Mouse (Mus musculus) left cerebral cortex, adult 18-20 months (tissue): ENCODE measurements around the gene Ergic2. TPM values are rescaled to one million over a fixed set of nuclear protein-coding genes. Genes with fewer than 3 reads are reported as not detected.
"Not testable (repeated sequence)": the region's sequence is repeated elsewhere in the genome, so short reads cannot be mapped to it uniquely, and the experiment has no call there.

Experiments used
- DNase-seq, 2 experiments: peaks; one replicate each; pipeline ENCODE4 v3.0.0; 2021 to 2022; ENCODE audit warnings: low spot score in 2 of 2, mixed read lengths in 1 of 2
- total RNA-seq, 2 experiments: library from RNA; stranded (reverse); gene quantifications; 2 replicates each; pipeline ENCODE4 v1.2.3; 2021

Ergic2 gene
- total RNA-seq, 2 experiments from 2014 or later = 67.0 to 74.0 TPM

DNA sequence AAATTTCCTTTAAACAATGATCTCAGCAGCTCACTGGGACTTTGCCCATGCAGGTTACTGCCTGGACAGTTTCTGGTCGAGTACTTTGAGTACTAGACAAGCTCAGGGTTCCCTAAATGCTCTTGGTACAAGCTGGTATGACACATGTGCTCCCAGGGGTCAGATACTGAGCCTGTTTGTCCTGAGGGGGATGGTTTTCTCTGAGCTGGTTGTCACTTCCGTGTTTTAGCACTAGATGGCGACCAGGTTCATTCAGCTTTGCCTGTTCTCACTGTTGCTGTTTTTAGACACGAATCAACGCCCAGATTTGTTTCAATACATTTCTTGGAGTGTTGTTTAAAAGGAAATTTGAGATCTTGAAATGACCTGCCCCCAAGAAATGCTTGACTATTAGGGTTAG lies 2.6 kb upstream of the Ergic2 start:
- DNase-seq = peak; percentile 45 to 47

DNA sequence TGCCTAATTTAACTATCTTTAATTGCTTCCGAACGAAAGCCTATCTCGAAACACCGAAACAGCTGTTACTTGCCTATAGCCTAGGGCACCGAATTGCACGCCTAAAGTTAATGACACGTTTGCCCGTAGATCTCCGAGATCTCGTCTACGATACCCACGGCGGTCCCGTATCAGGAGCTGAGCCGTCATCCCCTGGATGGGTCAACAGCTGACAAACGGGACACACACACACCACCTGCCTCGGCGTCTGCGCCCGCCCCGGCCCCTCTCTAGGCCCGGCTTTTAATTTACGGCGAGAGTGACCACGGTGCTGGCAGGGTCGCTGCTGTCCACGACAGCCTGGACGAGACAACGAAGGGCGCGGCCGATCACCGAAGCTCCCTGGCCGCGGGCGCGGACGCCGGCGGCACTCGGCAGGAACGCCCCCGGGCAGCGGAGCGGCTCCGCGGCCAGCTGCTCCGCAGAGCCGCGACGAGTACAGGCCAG lies 740 bp downstream of the Ergic2 start:
- no peak for DNase-seq

DNA sequence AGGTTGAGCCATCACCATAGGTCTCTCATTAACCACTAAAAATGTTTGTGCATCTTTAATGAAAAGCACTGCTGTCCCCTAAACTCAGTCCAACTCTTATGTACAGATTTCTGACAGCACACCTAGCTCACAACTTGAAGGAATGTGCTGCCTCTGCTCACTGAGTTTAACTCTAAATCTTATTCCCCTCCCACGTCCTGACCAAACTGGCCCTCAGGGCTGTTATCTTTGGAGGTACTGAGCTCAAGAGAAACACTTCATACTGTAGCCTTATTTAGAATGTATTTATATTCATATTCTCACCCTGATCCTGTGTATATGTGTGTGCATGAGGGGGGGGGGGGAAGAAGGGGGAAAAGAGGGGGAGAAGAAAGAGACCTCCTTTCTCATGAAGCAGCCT lies 4.7 kb downstream of the Ergic2 start:
- DNase-seq = no peak

DNA sequence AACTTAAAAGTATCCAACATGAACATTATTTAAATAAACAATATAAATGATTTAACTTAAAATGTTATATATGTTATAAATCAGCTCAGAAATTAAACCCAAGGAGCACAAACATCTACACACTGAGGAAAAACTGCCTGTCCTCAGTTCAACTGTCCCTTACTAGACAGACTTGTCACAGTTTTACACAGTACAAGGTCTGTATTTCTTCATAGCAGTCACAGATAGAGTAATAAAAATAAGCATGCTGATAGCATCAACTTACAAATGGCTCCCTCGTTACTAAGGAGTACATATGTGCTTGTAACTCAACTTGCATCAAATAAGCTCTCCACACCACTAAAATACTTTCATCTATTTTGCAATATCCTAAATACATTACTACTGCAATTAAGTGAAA lies 7.0 kb downstream of the Ergic2 start:
- no peak for DNase-seq

DNA sequence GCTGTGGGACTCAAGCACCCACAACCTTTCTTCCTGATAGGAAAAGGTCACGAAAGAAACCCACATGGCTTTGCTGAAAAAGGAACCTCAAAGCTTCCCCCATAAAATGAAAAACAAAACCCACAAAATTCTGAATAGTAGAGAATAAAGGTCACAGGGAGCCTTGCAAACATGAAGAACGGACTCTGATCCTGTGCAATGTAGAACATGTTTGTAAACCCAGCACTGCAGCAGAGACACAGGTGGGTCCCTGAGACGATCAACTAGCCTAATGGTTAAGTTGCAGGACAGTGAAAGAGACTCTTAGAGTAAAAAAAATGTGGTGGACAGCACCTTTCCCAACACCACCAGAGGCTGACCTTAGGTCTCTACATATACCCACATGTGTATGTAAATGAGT lies 12.4 kb downstream of the Ergic2 start:
- DNase-seq = no peak

DNA sequence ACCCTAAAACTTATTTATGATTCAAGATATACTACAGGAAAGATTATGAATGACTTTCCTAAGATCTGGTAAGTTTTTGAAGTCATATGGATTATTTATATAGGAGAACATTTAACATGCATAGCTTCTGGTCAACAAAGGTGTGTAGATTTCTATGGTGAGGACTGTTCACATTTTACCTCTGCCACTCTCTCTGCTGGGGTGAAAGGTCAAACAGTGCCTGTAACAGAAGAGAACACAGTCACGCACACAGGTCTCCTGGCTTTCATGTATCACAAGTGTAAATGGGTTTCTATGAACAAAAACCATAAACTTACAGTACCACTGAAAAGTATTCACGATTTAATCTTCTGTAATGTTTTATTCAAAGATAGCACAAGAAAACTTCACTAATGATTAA lies 13.0 kb downstream of the Ergic2 start:
- DNase-seq = no peak

DNA sequence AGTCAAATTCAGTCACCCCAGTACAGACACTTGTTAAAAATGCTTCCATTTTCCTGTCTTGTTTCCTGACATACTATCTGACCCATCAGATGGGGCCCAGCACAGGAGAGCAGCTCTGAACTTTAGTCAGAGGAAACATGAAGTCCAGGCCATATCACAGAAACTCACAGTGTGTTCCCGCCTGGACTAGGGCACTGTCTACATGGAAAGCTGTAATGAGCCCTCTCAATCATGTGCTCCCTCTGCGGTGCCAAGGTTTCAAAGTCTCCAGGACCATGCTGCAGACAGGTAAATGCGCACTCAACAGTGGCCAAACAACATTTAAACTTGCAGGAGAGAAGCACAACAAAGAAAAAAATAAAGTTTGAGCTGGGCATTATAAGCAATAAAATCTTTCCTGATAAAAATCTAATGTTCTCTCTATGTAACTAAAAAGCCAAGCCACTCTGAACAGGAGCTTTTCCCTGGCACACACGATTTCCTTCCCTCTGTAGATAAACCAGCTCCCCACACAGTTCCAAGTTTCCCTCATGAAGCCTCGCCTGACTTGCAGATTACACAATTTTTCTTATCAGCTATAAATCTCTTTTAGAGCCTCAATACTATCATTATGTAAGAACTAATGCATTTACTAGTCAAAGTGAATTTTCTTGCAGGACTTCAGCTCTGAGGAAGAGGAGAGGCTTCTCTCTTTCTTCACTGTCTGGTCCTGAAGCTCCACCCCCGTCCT lies 18.0 kb downstream of the Ergic2 start:
- DNase-seq = no peak

DNA sequence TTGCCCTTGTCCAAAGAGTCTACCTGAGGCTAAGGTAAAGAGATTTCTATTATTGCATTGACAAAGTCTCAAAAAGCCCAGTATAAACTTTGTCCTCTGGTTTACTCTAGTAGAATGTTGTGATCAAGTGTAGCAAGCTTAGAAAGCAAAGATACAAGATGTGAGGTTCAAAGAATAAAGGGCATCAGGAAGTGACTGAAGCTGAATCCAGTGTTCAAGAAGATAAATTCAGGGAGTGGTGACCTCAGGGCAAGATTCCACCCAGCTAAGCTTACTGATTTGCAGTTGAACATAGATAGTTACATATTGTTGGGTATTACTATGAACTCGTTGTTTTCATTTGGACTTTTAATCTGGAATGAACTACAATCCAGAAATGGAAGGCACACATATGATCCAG lies 26.5 kb downstream of the Ergic2 start:
- no peak for DNase-seq

DNA sequence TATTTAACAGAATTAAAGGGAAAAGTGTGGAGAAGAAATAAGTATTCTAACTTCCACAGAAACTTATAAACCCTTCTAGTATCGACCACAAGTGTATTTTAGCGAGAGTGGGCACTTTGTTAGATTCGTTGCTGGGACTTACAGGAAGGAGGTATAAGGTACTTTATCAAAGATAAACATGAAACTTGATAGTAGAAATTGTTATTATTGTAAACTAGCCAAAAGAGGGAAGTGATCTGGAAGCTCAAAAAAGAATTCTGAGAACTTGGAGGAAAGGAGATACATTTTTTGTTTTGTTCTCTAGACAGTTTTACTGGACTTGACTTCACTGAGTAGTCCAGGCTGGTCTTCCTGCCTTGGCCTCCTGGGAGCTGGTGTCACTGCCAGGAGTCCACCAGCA lies 39.3 kb downstream of the Ergic2 start:
- no peak for DNase-seq

DNA sequence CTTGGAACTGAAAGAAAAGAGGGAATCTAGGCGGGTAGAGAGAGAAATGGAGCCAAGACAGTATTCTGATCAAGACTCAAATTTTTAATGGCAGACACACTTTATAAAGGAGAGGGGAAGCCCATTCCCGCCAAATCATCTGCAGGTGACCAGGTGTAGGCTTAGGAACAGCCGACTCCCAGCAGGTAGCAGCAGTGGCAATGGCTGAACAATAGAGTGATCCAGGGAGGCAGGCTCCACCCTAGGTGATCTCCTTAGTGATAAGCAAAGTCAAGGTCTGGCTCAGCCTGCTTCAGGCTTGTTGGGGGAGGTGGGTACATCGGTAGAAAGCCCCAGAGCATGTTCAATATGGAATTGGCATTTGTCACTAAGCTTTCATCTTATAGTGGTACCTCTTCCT lies 59.9 kb downstream of the Ergic2 start:
- not testable (repeated sequence) for DNase-seq

DNA sequence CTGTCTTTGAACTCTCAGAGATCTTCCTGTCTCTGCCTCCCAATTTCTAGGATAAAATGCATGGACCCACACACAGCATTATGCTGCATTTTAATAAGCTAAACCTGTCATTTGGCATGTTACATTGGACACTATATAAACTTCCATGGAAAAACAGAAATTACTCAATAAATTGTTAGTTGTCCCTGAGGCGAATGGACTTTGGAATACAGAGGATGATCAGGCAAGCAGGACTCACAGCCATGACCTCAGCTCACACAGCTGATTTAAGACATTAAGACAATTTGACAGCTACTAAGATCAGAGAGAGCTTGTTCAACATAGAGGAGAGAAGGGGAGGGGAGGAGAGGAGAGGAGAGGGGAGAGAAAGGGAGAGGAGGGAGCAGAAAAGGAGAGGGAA lies 69.8 kb downstream of the Ergic2 start:
- no peak for DNase-seq

DNA sequence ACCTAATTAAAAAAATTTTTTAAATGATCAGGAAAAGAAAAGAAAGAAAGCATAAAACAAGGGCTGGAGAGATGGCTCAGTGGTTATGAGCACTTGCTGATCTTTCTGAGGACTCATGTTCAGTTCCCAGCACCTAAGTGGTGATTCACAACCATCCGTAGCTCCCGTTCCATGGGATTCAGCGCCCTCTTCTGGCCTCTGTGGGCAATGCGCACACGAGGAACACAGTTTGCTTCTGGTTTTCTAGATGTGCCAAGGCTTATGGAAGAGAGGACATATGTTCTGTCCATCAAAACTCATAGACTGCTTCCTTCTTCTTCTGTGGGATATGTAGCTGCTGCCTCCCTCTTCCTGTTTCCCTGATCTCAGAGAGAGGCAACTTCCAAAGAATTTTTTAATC lies 70.3 kb downstream of the Ergic2 start:
- no peak for DNase-seq

DNA sequence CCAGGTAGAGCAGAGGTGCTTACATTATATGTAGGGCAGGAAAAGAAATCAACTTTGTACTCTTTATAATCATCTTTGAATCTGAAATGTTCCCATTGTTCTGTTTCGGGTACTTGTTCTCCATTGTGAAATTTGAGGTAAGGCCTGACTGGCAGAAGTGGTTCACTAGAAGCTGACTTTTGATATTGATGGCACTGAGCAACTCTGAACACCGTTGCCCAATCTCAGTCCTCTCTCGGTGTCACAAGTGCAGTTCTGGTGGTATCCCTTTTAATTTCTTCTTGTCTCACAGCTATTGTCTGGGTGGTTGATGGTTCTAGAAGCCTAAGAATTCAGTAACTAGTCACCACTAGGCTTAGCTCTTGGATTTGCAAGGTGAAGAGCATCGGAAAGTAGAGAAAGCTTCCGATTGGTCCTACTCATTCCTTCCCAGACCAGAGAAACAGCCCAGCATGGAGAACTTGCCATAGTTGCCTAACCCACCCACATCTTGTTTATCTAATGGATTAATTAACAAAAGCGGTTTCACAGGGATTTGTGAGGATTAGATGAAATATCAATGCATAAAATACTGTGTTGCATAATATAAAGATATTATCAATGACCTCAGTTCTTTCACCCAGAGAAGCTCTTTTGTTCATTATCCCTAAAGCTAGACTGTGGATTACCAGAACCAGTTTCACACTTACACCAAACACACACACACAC lies 72.7 kb downstream of the Ergic2 start:
- DNase-seq = no peak

DNA sequence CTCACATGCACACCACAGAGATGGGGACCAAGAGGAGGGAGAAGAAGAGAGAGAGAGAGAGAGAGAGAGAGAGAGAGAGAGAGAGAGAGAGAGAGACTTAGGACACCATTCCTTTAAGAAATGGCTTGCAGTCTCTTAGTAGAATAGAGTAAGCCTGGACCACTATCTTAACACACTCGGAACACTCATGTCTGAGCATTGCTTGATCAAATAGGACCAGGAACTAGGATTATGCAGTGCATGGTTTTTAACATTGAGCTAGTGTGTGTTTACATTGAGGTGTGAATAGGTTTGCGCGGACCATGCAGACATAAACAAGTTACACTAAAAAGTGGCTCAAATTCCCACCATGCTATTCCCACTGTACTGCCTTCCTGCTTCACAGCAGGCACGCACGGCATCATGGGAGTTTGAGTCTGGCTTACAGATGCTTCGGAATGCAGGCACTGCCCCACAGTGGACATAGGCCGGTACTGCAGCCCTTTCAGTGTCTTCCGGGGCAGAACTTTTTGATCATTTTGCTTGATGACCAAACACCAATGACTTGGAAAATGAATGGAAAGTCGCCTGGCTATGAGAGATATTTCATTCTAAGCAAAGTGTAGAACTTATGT lies 76.3 kb downstream of the Ergic2 start:
- peak; percentile 88 to 92 for DNase-seq

DNA sequence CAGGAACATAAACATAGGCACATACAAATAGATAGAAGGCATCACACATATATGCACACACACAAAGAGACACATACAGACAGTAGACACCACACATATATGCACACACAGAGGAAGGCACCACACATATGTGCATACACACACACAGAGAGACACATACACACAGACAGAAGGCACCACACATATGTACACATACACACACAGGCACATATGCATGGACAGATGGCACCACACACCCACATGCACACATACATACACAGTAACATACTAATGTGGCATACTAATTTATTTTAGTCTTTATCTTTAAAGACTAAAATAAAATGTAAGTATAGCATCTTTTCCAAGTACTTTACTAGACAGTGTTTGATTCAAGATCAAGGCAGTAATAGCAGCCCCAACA lies 78.6 kb downstream of the Ergic2 start:
- no peak for DNase-seq

DNA sequence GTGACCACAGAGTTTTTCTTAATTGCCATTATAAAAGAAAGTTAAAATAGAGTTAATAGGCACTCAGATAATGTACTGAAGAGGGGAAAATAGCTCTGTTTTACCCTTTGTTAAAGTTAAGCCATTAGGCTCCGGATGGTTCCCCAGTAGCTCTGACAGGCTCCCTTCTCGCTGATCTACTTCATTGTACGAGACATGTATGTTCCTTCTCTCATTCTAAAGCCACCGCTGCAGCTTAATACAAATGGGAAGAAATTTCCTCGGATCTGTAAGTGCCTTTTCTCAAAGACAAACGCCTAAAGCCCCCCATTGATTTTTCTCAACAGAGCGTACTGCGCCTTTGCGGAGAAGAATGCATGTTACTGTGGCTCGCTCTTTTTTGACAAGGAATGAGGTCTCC lies 79.9 kb downstream of the Ergic2 start:
- DNase-seq = no peak

Other genes with a start within 250 kb of the Ergic2 start
- 10 to 100 TPM; 19.4 to 20.1 TPM for gene Far2, start 165.1 kb downstream of the Ergic2 start, total RNA-seq
- 10 to 100 TPM; 52.2 to 54.7 TPM for gene Tmtc1, start 232.0 kb upstream of the Ergic2 start, total RNA-seq